Mouse (Mus musculus) lung, adult 2 months (tissue): Measurements from ENCODE around the gene Bptf. TPM values are rescaled to one million over a fixed set of nuclear protein-coding genes. Genes with fewer than 3 reads are reported as not detected.
"Not testable (repeated sequence)": the region's sequence is repeated elsewhere in the genome, so short reads cannot be mapped to it uniquely, and the experiment has no call there.

ENCODE experiments used
- DNase-seq: peaks from one replicate; pipeline ENCODE4 v3.0.0; 2022
- H3K4me1 ChIP-seq: fragments of 200-500 bp; 2 replicates; pipeline ENCODE4 v1.6.1; 2011; ENCODE audit warnings: low read length; ENCODE audit not compliant: control insufficient read depth, insufficient read depth
- H3K4me3 ChIP-seq: fragments of 200-500 bp; replicated peaks from 2 replicates; pipeline ENCODE3; 2011; ENCODE audit warnings: low read depth, mild to moderate bottlenecking, control low read depth, low read length; ENCODE audit errors: extremely low read depth
- CTCF ChIP-seq: fragments of 200-500 bp; IDR thresholded peaks from 2 replicates; pipeline ENCODE4 v1.5.1; 2011; ENCODE audit warnings: mild to moderate bottlenecking, low read length, control low read depth; ENCODE audit not compliant: insufficient read depth
- POLR2A ChIP-seq: fragments of 200-500 bp; IDR thresholded peaks from 2 replicates; pipeline ENCODE4 v1.6.1; 2011; ENCODE audit warnings: low read depth, mild to moderate bottlenecking, control low read depth, low read length, borderline replicate concordance; ENCODE audit errors: extremely low read depth
- WGBS: fragments of 180-500 bp; shearing (Covaris S2); methylation state at CpG from one replicate; pipeline ENCODE4 v1.1.7; 2018; 5-methylcytosine and 5-hydroxymethylcytosine counted together
- polyA plus RNA-seq: library from polyadenylated mRNA; depleted of rRNA; stranded (reverse); fragments of >200 nt; gene quantifications from 2 replicates; pipeline ENCODE4 v1.2.3, GENCODE M21; 2012

Gene Bptf
- polyA plus RNA-seq, 1 experiment: 27.3 TPM

- H3K4me3 ChIP-seq: no peak overlapping the region
- 96% methylated on average over 3 of the region's 3 CpGs for WGBS
- TF ChIP-seq CTCF: no peak
- TF ChIP-seq POLR2A: no peak
- no peak for DNase-seq
- H3K4me1 ChIP-seq: no peaks in the 10 kb centered on the region
These were observed 68.9 kb downstream of the Bptf start for GRCm38 (mm10) chr11:107063067-107063466.

- no peak for DNase-seq
- Histone ChIP-seq H3K4me1 (no peaks in the 10 kb centered on the region), H3K4me3 (no peak overlapping the region)
- TF ChIP-seq POLR2A (no peak), CTCF (no peak)
- WGBS: 75% methylated on average over 1 of the region's 1 CpGs
These were observed 71.0 kb downstream of the Bptf start for GRCm38 (mm10) chr11:107060941-107061340.

GRCm38 (mm10) chr11:107059634-107060033, 72.3 kb downstream of the Bptf start:
- not testable (repeated sequence) for DNase-seq, H3K4me1 ChIP-seq, H3K4me3 ChIP-seq
- 97% methylated on average over 3 of the region's 3 CpGs for WGBS

GRCm38 (mm10) chr11:107057391-107057790, 74.5 kb downstream of the Bptf start:
- TF ChIP-seq CTCF: no peak
- no peak for TF ChIP-seq POLR2A
- H3K4me1 ChIP-seq: no peaks in the 10 kb centered on the region
- no peak overlapping the region for H3K4me3 ChIP-seq
- WGBS: 83% methylated on average over 6 of the region's 6 CpGs
- no peak for DNase-seq

GRCm38 (mm10) chr11:107054870-107055269, 77.1 kb downstream of the Bptf start:
- no peak overlapping the region for H3K4me3 ChIP-seq
- 88% methylated on average over 6 of the region's 6 CpGs for WGBS
- no peaks in the 10 kb centered on the region for H3K4me1 ChIP-seq
- TF ChIP-seq POLR2A (no peak), CTCF (no peak)
- no peak for DNase-seq

GRCm38 (mm10) chr11:107046766-107047620, 84.9 kb downstream of the Bptf start:
- TF ChIP-seq CTCF (no peak), POLR2A (no peak)
- H3K4me3 ChIP-seq: no peak overlapping the region
- DNase-seq: no peak
- 78% methylated on average over 15 of the region's 15 CpGs for WGBS
- H3K4me1 ChIP-seq: 0 out of 2 replicates have a peak, but pooled peaks cover 2% of the 10 kb centered on the region

- H3K4me1 ChIP-seq: 0 out of 2 replicates have a peak, but pooled peaks cover 2% of the 10 kb centered on the region
- no peak for DNase-seq
- TF ChIP-seq CTCF: no peak
- no peak for TF ChIP-seq POLR2A
- 78% methylated on average over 4 of the region's 4 CpGs for WGBS
- no peak overlapping the region for H3K4me3 ChIP-seq
These were observed 86.4 kb downstream of the Bptf start for GRCm38 (mm10) chr11:107045546-107045945.

GRCm38 (mm10) chr11:107044321-107044720, 87.6 kb downstream of the Bptf start:
- Histone ChIP-seq H3K4me1 (0 out of 2 replicates have a peak, but pooled peaks cover 2% of the 10 kb centered on the region), H3K4me3 (no peak overlapping the region)
- DNase-seq: peak; percentile 67
- TF ChIP-seq POLR2A (no peak), CTCF (peak; percentile 26; the same call in 1 of the 2 replicates)
- 20% methylated on average over 5 of the region's 5 CpGs for WGBS

- no peak overlapping the region for H3K4me3 ChIP-seq
These were observed 88.6 kb downstream of the Bptf start for GRCm38 (mm10) chr11:107043361-107043760.

GRCm38 (mm10) chr11:107041396-107041795, 90.5 kb downstream of the Bptf start:
- Histone ChIP-seq H3K4me3 (no peak overlapping the region), H3K4me1 (0 out of 2 replicates have a peak, but pooled peaks cover 2% of the 10 kb centered on the region)
- 58% methylated on average over 3 of the region's 3 CpGs for WGBS
- TF ChIP-seq POLR2A (no peak), CTCF (no peak)
- no peak for DNase-seq

More at GRCm38 (mm10) chr11:107043361-107043760, 88.6 kb downstream of the Bptf start:
- 87% methylated on average over 11 of the region's 11 CpGs for WGBS
- H3K4me1 ChIP-seq: 0 out of 2 replicates have a peak, but pooled peaks cover 2% of the 10 kb centered on the region
- no peak for DNase-seq
- TF ChIP-seq CTCF: no peak
- TF ChIP-seq POLR2A: no peak

- TF ChIP-seq CTCF: no peak
- no peak for TF ChIP-seq POLR2A
- H3K4me3 ChIP-seq: no peak overlapping the region
- DNase-seq: no peak
- 0 out of 2 replicates have a peak, but pooled peaks cover 2% of the 10 kb centered on the region for H3K4me1 ChIP-seq
- WGBS: 94% methylated on average over 5 of the region's 5 CpGs
These were observed 92.5 kb downstream of the Bptf start for GRCm38 (mm10) chr11:107039417-107039816.
